Mouse (Mus musculus) inflammation-experienced regulatory T-cells (primary cell): ENCODE results near the gene Prpf19. TPM values are rescaled to one million over a fixed set of nuclear protein-coding genes. Genes with fewer than 3 reads are reported as not detected.

ENCODE experiments used
- polyA plus RNA-seq, 2 experiments: library from polyadenylated mRNA; unstranded; fragments of 100-300 nt; shearing (Covaris generic); gene quantifications; one replicate each; pipeline ENCODE4 v1.2.1; 2017

The Prpf19 gene
- polyA plus RNA-seq, result 10 to 100 TPM; 82.9 to 98.0 TPM

GRCm38 (mm10) chr19:10895016-10895528 lies at the start of gene Prpf19:
Prpf19 (plus strand) TSS chr19:10895231.

GRCm38 (mm10) chr19:10869886-10870527 lies 25.0 kb upstream of the Prpf19 start, which contains the start of gene Tmem132a:
Tmem132a (minus strand) TSS chr19:10869940.

DNA sequence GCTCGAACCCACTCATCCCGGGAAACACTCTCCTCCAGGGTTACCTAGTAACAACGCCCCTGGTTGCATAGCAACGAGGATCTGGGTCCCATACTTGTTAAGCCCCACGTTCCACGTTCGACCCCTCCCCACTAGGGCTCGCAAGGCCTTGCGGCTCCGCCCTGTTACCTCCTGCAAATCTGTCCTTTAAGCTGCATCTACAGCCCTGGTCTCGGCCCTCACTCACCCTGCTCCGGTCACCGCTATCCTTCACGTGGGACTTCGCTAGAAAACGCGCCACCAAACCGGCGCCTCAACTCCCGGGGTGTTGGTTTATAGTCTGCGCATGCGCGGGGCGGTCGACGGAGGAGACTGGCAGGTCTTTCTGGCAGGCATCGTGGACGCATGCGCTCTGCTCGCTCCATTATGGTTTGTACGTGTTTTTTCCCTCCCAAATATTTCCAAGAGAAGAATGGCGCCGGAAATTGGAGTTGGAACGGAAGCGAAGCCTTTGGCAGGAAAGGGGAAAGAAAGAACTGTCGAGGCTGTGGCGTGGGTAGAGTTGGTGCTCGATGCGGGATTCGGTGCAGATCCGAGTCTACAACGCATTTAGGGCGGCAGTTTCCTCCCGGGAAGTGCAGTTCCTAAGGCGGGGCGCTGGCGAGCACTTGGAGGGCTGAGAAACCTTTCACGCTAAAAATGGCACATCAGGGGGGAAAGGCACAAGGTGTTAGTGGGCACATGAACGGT lies 13.4 kb upstream of the Prpf19 start, which contains the start of gene Tmem109:
Gene Tmem109, minus strand, starts transcription at position 576 of the 729 bp plus-strand sequence.

DNA sequence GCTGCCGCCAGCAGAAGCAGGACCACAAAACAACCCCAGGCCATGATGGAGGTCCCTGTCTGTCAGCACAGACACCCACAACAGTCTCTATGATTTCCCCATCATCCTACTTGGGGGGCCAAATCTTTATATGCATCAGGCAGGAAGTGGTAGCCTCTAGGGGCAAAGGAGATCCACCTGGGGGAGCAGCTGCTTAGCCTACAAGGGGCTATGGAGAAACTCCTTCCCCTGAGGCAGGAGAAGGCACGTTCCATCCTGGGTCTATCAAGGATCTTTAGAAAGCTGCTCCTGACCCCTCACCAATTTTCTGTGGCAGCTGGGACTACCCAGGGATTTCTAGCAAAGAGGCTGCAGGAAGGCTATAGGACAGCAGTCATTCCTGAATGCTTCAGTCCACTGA lies 25.5 kb downstream of the Prpf19 start, which contains the start of gene Zp1:
Gene Zp1, minus strand, starts transcription at position 101 of the 400 bp plus-strand sequence.

GRCm38 (mm10) chr19:10937110-10937563 lies 42.1 kb downstream of the Prpf19 start, which contains the start of gene Ptgdr2:
Ptgdr2 (plus strand) TSS chr19:10937160.

GRCm38 (mm10) chr19:10949112-10949511 lies 54.1 kb downstream of the Prpf19 start, which contains the start of gene Ccdc86:
Ccdc86 (minus strand) TSS chr19:10949266.

Other genes starting within 250 kb of the Prpf19 start
- gene Pga5, start 217.2 kb upstream of the Prpf19 start, polyA plus RNA-seq, result not detected
- 10 to 100 TPM; 21.6 to 26.0 TPM for gene Vps37c, start 206.5 kb upstream of the Prpf19 start, polyA plus RNA-seq
- 100 to 1,000 TPM; 557 to 575 TPM for gene Cd5, start 156.2 kb upstream of the Prpf19 start, polyA plus RNA-seq
- 100 to 1,000 TPM; 611 to 643 TPM for gene Cd6, start 65.2 kb upstream of the Prpf19 start, polyA plus RNA-seq
- gene Slc15a3, start 55.5 kb upstream of the Prpf19 start, polyA plus RNA-seq, result 1 to 10 TPM; 1.8 to 2.7 TPM
- gene Tmem132a, start 25.3 kb upstream of the Prpf19 start, polyA plus RNA-seq, result under 1 TPM; 0.72 to 0.87 TPM
- 10 to 100 TPM; 55.1 to 72.9 TPM for gene Tmem109, start 13.2 kb upstream of the Prpf19 start, polyA plus RNA-seq
- gene Zp1, start 25.4 kb downstream of the Prpf19 start, polyA plus RNA-seq, result 1 to 10 TPM in 1 of 2 experiments, not detected in 1; 2.3 TPM
- gene Ptgdr2, start 41.9 kb downstream of the Prpf19 start, polyA plus RNA-seq, result not detected
- 10 to 100 TPM; 15.5 to 19.1 TPM for gene Ccdc86, start 54.0 kb downstream of the Prpf19 start, polyA plus RNA-seq
- gene Ms4a10, start 79.4 kb downstream of the Prpf19 start, polyA plus RNA-seq, result not detected
- gene Ms4a15, start 98.0 kb downstream of the Prpf19 start, polyA plus RNA-seq, result 1 to 10 TPM in 1 of 2 experiments, under 1 TPM in 1; 0.12 to 1.7 TPM
- under 1 TPM in 1 of 2 experiments, not detected in 1; 0.45 TPM for gene Ms4a18, start 122.8 kb downstream of the Prpf19 start, polyA plus RNA-seq
- gene Ms4a8a, start 185.9 kb downstream of the Prpf19 start, polyA plus RNA-seq, result 1 to 10 TPM in 1 of 2 experiments, under 1 TPM in 1; 0.18 to 2.2 TPM
- gene 1700017D01Rik, start 235.6 kb downstream of the Prpf19 start, polyA plus RNA-seq, result not detected